Mouse (Mus musculus) heart, adult 2 months (tissue): ENCODE data around the gene Tex38.

Experiments
- CTCF ChIP-seq: fragments of 200-600 bp; IDR thresholded peaks from 2 replicates; pipeline ENCODE4 v1.8.1; 2022; ENCODE audit warnings: antibody characterized with exemption, mild to moderate bottlenecking, moderate library complexity
- EP300 ChIP-seq: fragments of 200-500 bp; IDR thresholded peaks from 2 replicates; pipeline ENCODE4 v1.6.1; 2011; ENCODE audit warnings: low read depth, low read length, control low read depth; ENCODE audit not compliant: insufficient read depth

DNA sequence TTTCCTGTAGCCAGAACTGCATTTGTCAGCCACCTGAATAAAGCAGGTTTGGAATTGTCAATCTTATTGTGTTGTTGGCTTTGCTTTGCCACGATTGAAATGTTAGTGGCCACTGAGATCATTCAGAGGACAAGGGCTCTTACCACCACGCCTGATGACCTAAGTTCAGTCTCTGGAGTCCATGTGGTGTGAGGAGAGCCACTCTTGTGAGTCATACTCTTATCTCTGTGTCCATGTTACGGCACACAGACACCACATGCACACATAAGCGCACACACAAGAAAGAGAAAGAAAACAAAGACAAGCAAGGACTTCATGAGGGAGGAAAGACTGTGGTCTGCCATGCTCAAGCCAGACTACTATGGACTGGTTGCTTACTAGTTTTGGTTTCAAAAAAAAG lies 37.7 kb downstream of the Tex38 start:
- TF ChIP-seq EP300 (no peak), CTCF (no peak)
